Mouse (Mus musculus) CH12F3 (cell line): ENCODE measurements around the gene Cers6.

Source experiments
- in situ Hi-C: fragments of 300-500 bp; cut with MboI; formaldehyde crosslinking; loops from 2 replicates; pipeline ENCODE4 v1.14.3; 2020; ENCODE audit warnings: low sequenced_read_pairs

Cers6 gene

GRCm38 (mm10) chr2:68959573-68959972, 98.3 kb downstream of the Cers6 start:
- in situ Hi-C loops, result no loop called here

GRCm38 (mm10) chr2:68960060-68960459, 98.8 kb downstream of the Cers6 start:
- in situ Hi-C loops, result no loop called here

GRCm38 (mm10) chr2:68960620-68961019, 99.4 kb downstream of the Cers6 start:
- in situ Hi-C loops, result no loop called here

DNA sequence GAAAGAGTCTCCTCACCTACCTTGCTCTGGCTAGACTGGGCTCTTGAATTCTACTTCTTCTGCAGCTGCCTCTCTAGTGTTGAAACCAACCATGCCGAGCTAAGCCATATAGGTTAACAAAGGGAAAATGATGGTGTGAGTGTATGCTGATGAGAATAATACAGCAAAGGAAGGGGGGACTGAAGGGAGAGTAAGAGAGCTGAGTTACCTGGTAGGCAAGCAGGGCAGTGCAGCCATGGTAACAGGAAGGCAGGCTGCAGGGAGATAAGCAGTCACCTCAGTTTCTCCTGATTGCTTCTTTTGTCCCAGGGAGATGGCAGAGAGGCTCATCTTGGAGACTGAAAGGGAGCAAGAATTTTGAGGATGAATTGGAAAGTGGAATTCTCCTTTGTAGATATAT, 105.1 kb downstream of the Cers6 start:
- in situ Hi-C loops, result no loop called here

DNA sequence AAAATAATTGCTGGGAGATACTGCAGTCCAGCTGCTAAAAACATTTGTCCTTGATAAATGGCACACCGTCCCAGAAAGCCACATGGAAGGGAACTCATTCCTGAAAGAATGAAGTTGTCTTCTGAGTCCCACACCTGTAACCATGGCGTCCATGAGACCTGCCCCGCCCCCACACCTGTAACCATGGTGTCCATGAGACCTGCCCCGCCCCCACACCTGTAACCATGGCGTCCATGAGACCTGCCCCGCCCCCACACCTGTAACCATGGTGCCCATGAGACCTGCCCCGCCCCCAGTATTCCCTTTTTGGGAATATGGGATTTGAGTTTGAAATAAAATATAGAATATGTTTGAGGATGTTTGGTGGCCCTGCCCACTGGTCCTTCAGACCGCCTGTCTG, 106.8 kb downstream of the Cers6 start:
- in situ Hi-C loops, result no loop called here

GRCm38 (mm10) chr2:68971840-68972239, 110.6 kb downstream of the Cers6 start:
- in situ Hi-C loops, result no loop called here

GRCm38 (mm10) chr2:68973753-68974152, 112.5 kb downstream of the Cers6 start:
- in situ Hi-C loops, result no loop called here

- in situ Hi-C loops, result no loop called here
Observed at GRCm38 (mm10) chr2:68975286-68975685, 114.0 kb downstream of the Cers6 start.

DNA sequence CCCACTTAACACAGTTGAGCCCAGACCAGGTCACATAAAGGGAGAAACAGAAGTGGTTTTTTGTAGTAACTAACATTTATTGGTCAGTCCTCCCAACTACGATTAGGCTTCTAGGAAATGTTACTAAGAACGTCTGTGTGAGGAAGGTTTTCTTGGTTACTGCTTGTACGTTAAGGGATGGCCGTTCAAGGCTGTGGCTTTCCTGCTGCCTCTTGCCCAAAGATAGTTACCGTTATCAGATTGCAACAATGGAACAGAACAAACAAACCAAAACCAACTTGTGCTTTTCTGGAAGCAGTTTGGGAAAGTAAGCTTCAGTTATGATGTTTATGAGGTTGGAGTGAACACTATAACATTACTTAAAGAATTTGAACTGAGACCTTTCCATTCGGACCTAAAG, 114.5 kb downstream of the Cers6 start:
- in situ Hi-C loops, result no loop called here

GRCm38 (mm10) chr2:68978244-68978643, 117.0 kb downstream of the Cers6 start:
- in situ Hi-C loops, result no loop called here

GRCm38 (mm10) chr2:68978660-68979604, 117.7 kb downstream of the Cers6 start:
- in situ Hi-C loops, result no loop called here

- in situ Hi-C loops, result no loop called here
Observed at GRCm38 (mm10) chr2:68981302-68981701, 120.1 kb downstream of the Cers6 start.

- in situ Hi-C loops, result no loop called here
Observed at GRCm38 (mm10) chr2:68981756-68982409, 120.6 kb downstream of the Cers6 start.

DNA sequence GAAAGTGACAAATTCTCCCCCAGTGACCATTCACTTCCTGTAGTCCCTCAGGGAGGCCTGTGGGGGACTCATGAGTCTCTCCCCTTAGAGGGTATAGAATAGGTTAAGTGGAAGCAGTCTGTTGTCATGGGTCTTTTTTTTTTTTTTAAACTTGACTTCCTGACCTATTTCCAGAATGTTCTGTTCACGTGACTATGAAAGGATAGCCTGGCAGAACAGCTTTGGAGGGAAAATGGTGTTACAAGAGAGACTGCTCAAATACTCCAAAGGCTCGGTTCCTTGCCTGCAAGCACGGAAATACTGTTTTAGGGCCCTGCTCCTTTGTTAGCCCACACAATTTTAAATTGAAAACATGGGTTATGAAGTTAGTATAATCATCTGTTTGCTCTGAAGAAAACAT, 121.7 kb downstream of the Cers6 start:
- in situ Hi-C loops, result no loop called here

DNA sequence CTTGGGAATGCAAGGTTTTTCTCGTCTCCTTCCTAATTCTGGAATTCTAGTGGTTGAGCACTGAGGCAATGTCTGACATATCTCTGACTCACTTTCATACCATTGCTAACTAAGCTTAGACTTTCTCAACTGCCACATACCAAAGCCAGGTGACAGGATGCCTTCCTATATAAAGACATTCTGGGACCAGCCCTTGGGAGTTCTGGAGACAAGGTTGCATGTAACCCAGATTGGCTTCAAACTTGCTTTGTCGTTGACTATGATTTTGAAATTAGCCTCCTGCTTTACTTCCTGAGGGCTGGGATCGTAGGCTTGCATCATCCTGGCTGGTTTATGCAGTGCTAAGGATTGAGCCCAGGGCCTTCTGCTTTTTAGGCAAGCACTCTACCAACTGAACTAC, 122.2 kb downstream of the Cers6 start:
- in situ Hi-C loops, result no loop called here

- in situ Hi-C loops, result no loop called here
Observed at GRCm38 (mm10) chr2:68989117-68989516, 127.9 kb downstream of the Cers6 start.

- in situ Hi-C loops, result no loop called here
Observed at GRCm38 (mm10) chr2:68992629-68993028, 131.4 kb downstream of the Cers6 start.

GRCm38 (mm10) chr2:68994441-68994840, 133.2 kb downstream of the Cers6 start:
- in situ Hi-C loops, result no loop called here

GRCm38 (mm10) chr2:68995723-68996122, 134.5 kb downstream of the Cers6 start:
- in situ Hi-C loops, result no loop called here

- in situ Hi-C loops, result no loop called here
Observed at GRCm38 (mm10) chr2:68996268-68996667, 135.0 kb downstream of the Cers6 start.

DNA sequence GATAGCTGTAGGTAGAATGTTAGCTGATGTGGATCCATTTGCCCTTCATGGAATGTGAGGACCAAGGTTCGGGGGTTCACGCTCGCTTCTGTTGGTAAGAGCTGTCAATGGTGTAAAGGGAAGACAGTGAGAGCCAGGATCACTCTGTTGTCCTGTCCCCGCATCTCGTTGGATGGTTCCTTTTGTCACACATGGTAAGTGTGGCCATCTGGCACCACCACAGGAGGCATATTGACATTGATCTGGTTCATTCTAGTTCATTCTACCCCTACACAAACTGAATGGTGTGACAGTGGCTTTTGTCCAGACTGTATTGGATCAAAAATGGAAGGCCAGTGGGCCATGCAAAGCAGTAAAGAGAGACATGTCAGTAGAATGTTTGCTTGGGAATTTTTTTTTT, 142.8 kb downstream of the Cers6 start:
- in situ Hi-C loops, result no loop called here

DNA sequence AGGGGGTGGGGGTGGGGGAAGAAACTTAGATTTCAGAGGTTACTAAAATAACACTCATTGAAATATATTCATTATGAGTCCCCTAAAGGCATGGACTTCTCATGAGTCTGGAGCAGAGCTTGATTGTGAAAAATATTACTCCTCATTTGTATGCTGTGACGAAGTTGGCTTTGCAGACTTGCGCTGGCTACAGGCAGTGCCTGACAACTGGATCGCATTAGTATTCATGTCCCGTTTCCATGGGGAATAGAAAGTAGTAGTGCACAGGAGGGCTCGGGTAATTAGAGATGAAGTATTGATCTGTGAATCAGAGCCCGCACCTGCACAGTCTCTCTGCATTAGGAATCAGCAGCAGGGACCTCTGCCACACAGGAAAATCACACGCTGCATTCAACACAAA, 150.2 kb downstream of the Cers6 start:
- in situ Hi-C loops, result no loop called here
